Mouse (Mus musculus) olfactory bulb, adult 2 months (tissue): ENCODE data around the gene Rps11. TPM values are rescaled to one million over a fixed set of nuclear protein-coding genes. Genes with fewer than 3 reads are reported as not detected.

ENCODE experiments used
- H3K27ac ChIP-seq: fragments of 200-500 bp; 2 replicates; pipeline ENCODE4 v1.5.1; 2012; ENCODE audit warnings: low read depth, low read length; ENCODE audit not compliant: insufficient read depth
- H3K4me1 ChIP-seq: fragments of 200-500 bp; 2 replicates; pipeline ENCODE4 v1.6.1; 2012; ENCODE audit warnings: low read length; ENCODE audit not compliant: control insufficient read depth, insufficient read depth
- H3K4me3 ChIP-seq: fragments of 200-500 bp; 2 replicates; pipeline ENCODE4 v1.5.1; 2012; ENCODE audit warnings: mild to moderate bottlenecking, low read depth, low read length, moderate library complexity; ENCODE audit not compliant: insufficient read depth
- CTCF ChIP-seq: fragments of 200-500 bp; IDR thresholded peaks from 2 replicates; pipeline ENCODE4 v1.5.1; 2012; ENCODE audit warnings: low read depth, mild to moderate bottlenecking, low read length, moderate library complexity; ENCODE audit not compliant: insufficient read depth
- POLR2A ChIP-seq: fragments of 200-500 bp; IDR thresholded peaks from 2 replicates; pipeline ENCODE4 v1.6.1; 2012; ENCODE audit warnings: mild to moderate bottlenecking, low read depth, low read length, moderate library complexity; ENCODE audit not compliant: insufficient read depth
- WGBS: fragments of 180-500 bp; shearing (Covaris S2); methylation state at CpG from one replicate; pipeline ENCODE4 v1.1.7; 2018; 5-methylcytosine and 5-hydroxymethylcytosine counted together
- polyA plus RNA-seq: library from polyadenylated mRNA; stranded (reverse); fragments of >200 nt; gene quantifications from 2 replicates; pipeline ENCODE4 v1.2.4, GENCODE M21; 2012; ENCODE audit warnings: low replicate concordance; ENCODE audit not compliant: missing spikeins, insufficient read depth, insufficient read length

Gene Rps11
- polyA plus RNA-seq, 1 experiment: 657 TPM

GRCm38 (mm10) chr7:45073949-45074348, 50.3 kb downstream of the Rps11 start:
- 93% methylated on average over 12 of the region's 12 CpGs for whole genome bisulfite sequencing
- H3K4me1 ChIP-seq: peaks cover 3% of the 10 kb centered on the region; the same call in 1 of the 2 replicates
- TF ChIP-seq POLR2A: no peak
- no peak for TF ChIP-seq CTCF
- H3K4me3 ChIP-seq: no peak overlapping the region
- no peak overlapping the region for H3K27ac ChIP-seq

GRCm38 (mm10) chr7:45073171-45073707, 51.0 kb downstream of the Rps11 start:
- TF ChIP-seq POLR2A (no peak), CTCF (no peak)
- Histone ChIP-seq H3K4me3 (no peak overlapping the region), H3K4me1 (peaks cover 3% of the 10 kb centered on the region; the same call in 1 of the 2 replicates), H3K27ac (no peak overlapping the region)
- WGBS: 78% methylated on average over 7 of the region's 7 CpGs

Other genes with a start within 250 kb of the Rps11 start
- not detected in 2 replicates for gene Med25, start 231.7 kb downstream of the Rps11 start, polyA plus RNA-seq
- gene Fuz, start 228.4 kb downstream of the Rps11 start, polyA plus RNA-seq: not detected in 2 replicates
- not detected in 2 replicates for gene Ap2a1, start 194.9 kb downstream of the Rps11 start, polyA plus RNA-seq
- not detected in 2 replicates for gene Tsks, start 181.2 kb downstream of the Rps11 start, polyA plus RNA-seq
- not detected in 2 replicates for gene Cpt1c, start 149.6 kb downstream of the Rps11 start, polyA plus RNA-seq
- gene Prmt1, start 137.9 kb downstream of the Rps11 start, polyA plus RNA-seq: not detected in 2 replicates
- not detected in 2 replicates for gene Irf3, start 126.8 kb downstream of the Rps11 start, polyA plus RNA-seq
- gene Bcl2l12, start 125.7 kb downstream of the Rps11 start, polyA plus RNA-seq: not detected in 2 replicates
- not detected in 2 replicates for gene Scaf1, start 108.1 kb downstream of the Rps11 start, polyA plus RNA-seq
- gene Rras, start 106.5 kb downstream of the Rps11 start, polyA plus RNA-seq: not detected in 2 replicates
- not detected in 2 replicates for gene Prr12, start 71.6 kb downstream of the Rps11 start, polyA plus RNA-seq
- gene Nosip, start 62.0 kb downstream of the Rps11 start, polyA plus RNA-seq: not detected in 2 replicates
- gene Prrg2, start 61.8 kb downstream of the Rps11 start, polyA plus RNA-seq: not detected in 2 replicates
- gene Rcn3, start 32.2 kb downstream of the Rps11 start, polyA plus RNA-seq: not detected in 2 replicates
- gene Fcgrt, start 20.6 kb downstream of the Rps11 start, polyA plus RNA-seq: not detected in 2 replicates
- gene Rpl13a, start 4.3 kb upstream of the Rps11 start, polyA plus RNA-seq: 1,205 and 1,268 TPM in 2 replicates
- gene Gm45713, start 11.8 kb upstream of the Rps11 start, polyA plus RNA-seq: not detected in 2 replicates
- not detected in 2 replicates for gene Flt3l, start 12.0 kb upstream of the Rps11 start, polyA plus RNA-seq
- gene Pih1d1, start 29.9 kb upstream of the Rps11 start, polyA plus RNA-seq: not detected in 2 replicates
- gene Aldh16a1, start 30.1 kb upstream of the Rps11 start, polyA plus RNA-seq: not detected in 2 replicates
- not detected in 2 replicates for gene Slc17a7, start 39.5 kb upstream of the Rps11 start, polyA plus RNA-seq
- not detected in 2 replicates for gene Gfy, start 55.1 kb upstream of the Rps11 start, polyA plus RNA-seq
- gene Pth2, start 56.6 kb upstream of the Rps11 start, polyA plus RNA-seq: not detected in 2 replicates
- not detected in 2 replicates for gene Ccdc155, start 80.5 kb upstream of the Rps11 start, polyA plus RNA-seq
- not detected in 2 replicates for gene Dkkl1, start 87.7 kb upstream of the Rps11 start, polyA plus RNA-seq
- not detected in 2 replicates for gene Tead2, start 91.3 kb upstream of the Rps11 start, polyA plus RNA-seq
- gene Cd37, start 114.7 kb upstream of the Rps11 start, polyA plus RNA-seq: not detected in 2 replicates
- not detected in 2 replicates for gene Slc6a16, start 116.6 kb upstream of the Rps11 start, polyA plus RNA-seq
- not detected in 2 replicates for gene Slc6a21, start 153.1 kb upstream of the Rps11 start, polyA plus RNA-seq
- gene Trpm4, start 209.3 kb upstream of the Rps11 start, polyA plus RNA-seq: not detected in 2 replicates
- gene Hrc, start 210.9 kb upstream of the Rps11 start, polyA plus RNA-seq: not detected in 2 replicates
- gene Ppfia3, start 242.6 kb upstream of the Rps11 start, polyA plus RNA-seq: not detected in 2 replicates
- gene Lin7b, start 246.1 kb upstream of the Rps11 start, polyA plus RNA-seq: not detected in 2 replicates